Mouse (Mus musculus): ENCODE results near the gene Palm2. TPM values are rescaled to one million over a fixed set of nuclear protein-coding genes. Genes with fewer than 3 reads are reported as not detected.

The Palm2 gene
- polyA plus RNA-seq, 1 experiment from 2014 or later = 0.58 TPM

DNA sequence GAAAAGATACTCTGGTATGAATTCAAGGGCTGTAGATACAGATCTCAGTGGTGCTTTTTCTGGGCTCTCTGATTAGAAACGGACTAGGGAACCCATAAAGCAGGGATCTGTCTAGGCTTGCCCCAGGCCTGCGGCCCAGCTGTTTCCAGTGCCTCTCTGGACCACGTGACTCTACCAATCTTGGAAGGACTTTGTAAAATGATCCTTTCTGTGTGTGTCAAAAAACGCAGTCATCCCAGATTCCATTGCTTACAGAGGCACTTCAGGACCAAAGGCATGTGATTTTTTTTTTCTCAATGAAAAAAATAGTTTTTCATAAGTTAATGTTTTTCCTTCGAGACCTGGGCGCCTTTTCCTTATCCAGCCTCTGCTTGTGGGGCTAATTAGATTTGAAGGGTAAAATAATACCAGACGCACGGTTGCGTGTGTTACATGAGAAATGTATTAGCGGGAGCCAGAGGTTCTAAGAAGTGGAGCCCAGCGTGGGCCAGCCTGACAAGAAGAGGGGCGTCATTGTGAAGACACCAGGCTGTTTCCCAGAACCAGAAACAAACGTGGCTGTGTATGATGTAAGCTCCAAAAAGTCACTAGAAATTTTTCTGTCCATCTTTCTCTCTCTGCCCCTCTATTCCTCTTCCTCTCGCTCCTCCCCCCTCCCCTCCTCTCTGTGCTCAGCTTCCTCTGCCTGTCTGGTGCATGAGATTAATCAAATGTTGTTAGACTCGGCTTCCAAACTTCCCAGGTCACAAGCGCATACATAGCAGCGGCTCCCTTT is 177.4 kb downstream of the Palm2 start:
- Histone ChIP-seq H3K4me3 (ENCODE audit: low read length) (no peak overlapping the region), H3K27me3 (ENCODE audit: control insufficient read depth, insufficient read depth, low read length) (no peaks in the 10 kb centered on the region)

DNA sequence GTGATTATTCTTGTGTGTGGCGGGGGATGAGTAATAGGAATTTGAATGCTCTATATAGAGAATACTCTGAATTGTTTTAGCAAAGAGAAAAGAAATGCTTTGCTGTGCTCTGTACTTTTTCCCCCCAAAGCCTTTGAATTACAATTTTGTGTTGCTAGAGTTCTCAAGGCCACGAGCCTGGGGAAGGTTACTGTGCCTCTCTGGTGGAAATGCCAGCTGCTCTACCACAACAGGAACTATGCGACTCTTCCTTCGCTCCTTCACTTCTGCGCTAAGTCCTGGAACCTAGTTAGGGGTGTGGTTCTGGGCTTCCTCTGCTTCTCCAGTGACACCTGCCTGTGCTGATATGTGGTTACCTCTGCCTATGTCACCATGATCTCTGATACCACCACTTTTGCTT is 178.7 kb downstream of the Palm2 start:
- WGBS = 88% methylated on average over 5 of the region's 5 CpGs
- Histone ChIP-seq H3K4me1 (ENCODE audit: control insufficient read depth, insufficient read depth, low read length) (0 out of 2 replicates have a peak, but pooled peaks cover 8% of the 10 kb centered on the region), H3K4me2 (replicated peaks; ENCODE audit: low read depth, low read length) (no peak overlapping the region), H3K27ac (ENCODE audit: low read depth, low read length) (no peak overlapping the region), H3K27me3 (ENCODE audit: control insufficient read depth, insufficient read depth, low read length) (no peaks in the 10 kb centered on the region), H3K9ac (ENCODE audit: low read depth, low read length) (no peak overlapping the region), H3K4me3 (ENCODE audit: low read length) (no peak overlapping the region), H3K36me3 (ENCODE audit: control insufficient read depth, insufficient read depth, low read length) (no peaks in the 10 kb centered on the region), H3K9me3 (ENCODE audit: control insufficient read depth, low read length) (no peaks in the 10 kb centered on the region)
- ATAC-seq (ENCODE audit: low FRiP score, low TSS enrichment) = no peak

More for the DNA sequence above, 177.4 kb downstream of the Palm2 start:
- H3K9ac ChIP-seq (ENCODE audit: low read depth, low read length) = no peak overlapping the region
- H3K9me3 ChIP-seq (ENCODE audit: control insufficient read depth, low read length) = no peaks in the 10 kb centered on the region
- H3K4me2 ChIP-seq (replicated peaks; ENCODE audit: low read depth, low read length) = no peak overlapping the region; the same call in 1 of the 2 replicates
- ATAC-seq (ENCODE audit: low FRiP score, low TSS enrichment) = no peak; the same call in 1 of the 2 replicates
- no peaks in the 10 kb centered on the region for H3K36me3 ChIP-seq (ENCODE audit: control insufficient read depth, insufficient read depth, low read length)
- H3K4me1 ChIP-seq (ENCODE audit: control insufficient read depth, insufficient read depth, low read length) = 0 out of 2 replicates have a peak, but pooled peaks cover 13% of the 10 kb centered on the region
- 37% methylated on average over 17 of the region's 17 CpGs for WGBS
- peak overlapping the region; percentile 53; the same call in 1 of the 2 replicates for H3K27ac ChIP-seq (ENCODE audit: low read depth, low read length)

DNA sequence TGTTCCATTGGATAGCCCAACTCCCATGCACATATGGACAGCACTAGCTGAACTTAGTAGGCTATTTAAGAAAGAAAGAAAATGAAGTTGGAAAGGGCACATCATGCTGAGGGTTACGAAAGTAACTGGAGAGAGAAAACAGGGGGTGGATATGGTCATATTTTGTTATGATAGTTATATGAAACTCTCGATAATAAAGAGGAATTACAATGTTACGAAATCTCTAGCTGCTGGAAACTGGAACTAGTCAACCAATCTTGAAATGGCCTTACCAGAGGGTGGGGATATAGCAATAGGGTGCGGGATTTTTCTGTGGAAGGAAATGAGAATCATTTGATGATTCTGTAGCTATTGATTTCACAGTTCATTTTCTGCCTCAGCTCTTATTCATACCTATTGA is 180.6 kb downstream of the Palm2 start:
- Histone ChIP-seq H3K36me3 (ENCODE audit: control insufficient read depth, insufficient read depth, low read length) (no peaks in the 10 kb centered on the region), H3K4me3 (ENCODE audit: low read length) (no peak overlapping the region), H3K27me3 (ENCODE audit: control insufficient read depth, insufficient read depth, low read length) (no peaks in the 10 kb centered on the region), H3K4me2 (replicated peaks; ENCODE audit: low read depth, low read length) (no peak overlapping the region), H3K27ac (ENCODE audit: low read depth, low read length) (no peak overlapping the region), H3K4me1 (ENCODE audit: control insufficient read depth, insufficient read depth, low read length) (0 out of 2 replicates have a peak, but pooled peaks cover 8% of the 10 kb centered on the region), H3K9ac (ENCODE audit: low read depth, low read length) (no peak overlapping the region), H3K9me3 (ENCODE audit: control insufficient read depth, low read length) (no peaks in the 10 kb centered on the region)
- WGBS = 92% methylated on average over 4 of the region's 4 CpGs
- ATAC-seq (ENCODE audit: low FRiP score, low TSS enrichment) = no peak

DNA sequence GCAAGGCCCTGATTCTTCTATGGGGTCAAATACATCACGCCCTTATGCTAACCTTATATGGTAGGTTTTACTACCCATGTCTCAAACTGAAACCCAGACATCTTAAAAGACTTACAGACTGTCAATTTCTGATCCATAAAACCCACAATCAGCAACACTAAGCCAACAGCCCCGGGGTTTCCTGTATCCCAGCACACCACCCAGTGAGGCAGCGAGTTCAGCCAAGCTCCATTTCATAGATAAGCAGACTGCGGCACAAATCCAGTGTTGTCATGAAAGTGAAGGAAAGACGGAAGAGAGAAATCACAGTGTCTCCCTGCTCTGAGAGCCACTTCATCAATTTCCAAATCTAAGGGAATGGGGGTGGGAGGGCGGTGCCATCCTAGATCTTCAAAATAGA is 184.7 kb downstream of the Palm2 start:
- Histone ChIP-seq H3K36me3 (ENCODE audit: control insufficient read depth, insufficient read depth, low read length) (no peaks in the 10 kb centered on the region), H3K27ac (ENCODE audit: low read depth, low read length) (no peak overlapping the region), H3K9me3 (ENCODE audit: control insufficient read depth, low read length) (no peaks in the 10 kb centered on the region), H3K4me2 (replicated peaks; ENCODE audit: low read depth, low read length) (no peak overlapping the region), H3K4me1 (ENCODE audit: control insufficient read depth, insufficient read depth, low read length) (no peaks in the 10 kb centered on the region), H3K27me3 (ENCODE audit: control insufficient read depth, insufficient read depth, low read length) (no peaks in the 10 kb centered on the region), H3K9ac (ENCODE audit: low read depth, low read length) (no peak overlapping the region), H3K4me3 (ENCODE audit: low read length) (no peak overlapping the region)
- 87% methylated on average over 6 of the region's 6 CpGs for WGBS
- no peak for ATAC-seq (ENCODE audit: low FRiP score, low TSS enrichment)

DNA sequence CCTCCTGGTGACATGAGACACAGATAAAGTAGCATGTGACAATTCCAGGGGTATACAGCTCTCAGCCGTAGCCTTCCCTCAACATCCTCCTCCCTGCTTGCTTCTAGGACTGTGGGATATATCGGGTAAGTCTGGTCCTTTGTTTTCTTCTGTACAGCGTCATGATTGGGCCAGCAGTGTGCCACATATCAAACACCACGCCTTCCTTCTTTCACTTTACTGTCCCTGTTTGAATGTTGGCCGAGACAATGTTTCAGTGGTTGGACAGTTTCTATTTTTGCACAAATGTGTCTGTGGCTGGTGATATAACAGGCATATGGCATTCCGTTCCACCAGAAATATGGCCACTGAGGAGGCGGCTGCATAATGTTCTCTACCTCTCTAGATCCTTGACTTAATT is 188.8 kb downstream of the Palm2 start:
- H3K27me3 ChIP-seq (ENCODE audit: control insufficient read depth, insufficient read depth, low read length) = no peaks in the 10 kb centered on the region
- no peaks in the 10 kb centered on the region for H3K4me1 ChIP-seq (ENCODE audit: control insufficient read depth, insufficient read depth, low read length)
- H3K9me3 ChIP-seq (ENCODE audit: control insufficient read depth, low read length) = no peaks in the 10 kb centered on the region
- no peak overlapping the region for H3K9ac ChIP-seq (ENCODE audit: low read depth, low read length)
- H3K4me3 ChIP-seq (ENCODE audit: low read length) = no peak overlapping the region
- H3K27ac ChIP-seq (ENCODE audit: low read depth, low read length) = no peak overlapping the region
- no peak overlapping the region for H3K4me2 ChIP-seq (replicated peaks; ENCODE audit: low read depth, low read length)
- WGBS = 87% methylated on average over 7 of the region's 7 CpGs
- ATAC-seq (ENCODE audit: low FRiP score, low TSS enrichment) = no peak
- H3K36me3 ChIP-seq (ENCODE audit: control insufficient read depth, insufficient read depth, low read length) = no peaks in the 10 kb centered on the region

DNA sequence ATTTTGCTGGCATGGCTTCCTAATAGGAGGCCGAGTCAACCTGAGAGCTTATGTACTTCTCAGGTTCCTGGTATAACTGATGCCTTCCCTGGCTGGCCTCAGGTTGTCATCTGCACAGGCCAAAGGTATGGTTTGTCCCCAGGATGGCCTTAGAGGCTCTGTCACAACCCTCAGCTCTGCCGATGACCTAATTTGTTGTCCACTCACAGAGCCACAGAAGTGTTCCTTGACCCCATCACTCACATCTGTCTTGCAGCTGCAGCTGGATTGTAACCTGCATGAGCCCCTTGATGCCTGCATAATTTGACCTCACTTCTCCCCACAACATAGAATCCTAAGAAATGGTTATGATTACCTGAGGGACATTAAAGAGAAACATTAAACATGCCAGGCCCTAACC is 190.8 kb downstream of the Palm2 start:
- Histone ChIP-seq H3K27ac (ENCODE audit: low read depth, low read length) (no peak overlapping the region), H3K4me1 (ENCODE audit: control insufficient read depth, insufficient read depth, low read length) (no peaks in the 10 kb centered on the region), H3K36me3 (ENCODE audit: control insufficient read depth, insufficient read depth, low read length) (no peaks in the 10 kb centered on the region), H3K4me3 (ENCODE audit: low read length) (no peak overlapping the region), H3K27me3 (ENCODE audit: control insufficient read depth, insufficient read depth, low read length) (no peaks in the 10 kb centered on the region), H3K4me2 (replicated peaks; ENCODE audit: low read depth, low read length) (no peak overlapping the region), H3K9me3 (ENCODE audit: control insufficient read depth, low read length) (no peaks in the 10 kb centered on the region), H3K9ac (ENCODE audit: low read depth, low read length) (no peak overlapping the region)
- no peak for ATAC-seq (ENCODE audit: low FRiP score, low TSS enrichment)
- WGBS = 82% methylated on average over 2 of the region's 2 CpGs

DNA sequence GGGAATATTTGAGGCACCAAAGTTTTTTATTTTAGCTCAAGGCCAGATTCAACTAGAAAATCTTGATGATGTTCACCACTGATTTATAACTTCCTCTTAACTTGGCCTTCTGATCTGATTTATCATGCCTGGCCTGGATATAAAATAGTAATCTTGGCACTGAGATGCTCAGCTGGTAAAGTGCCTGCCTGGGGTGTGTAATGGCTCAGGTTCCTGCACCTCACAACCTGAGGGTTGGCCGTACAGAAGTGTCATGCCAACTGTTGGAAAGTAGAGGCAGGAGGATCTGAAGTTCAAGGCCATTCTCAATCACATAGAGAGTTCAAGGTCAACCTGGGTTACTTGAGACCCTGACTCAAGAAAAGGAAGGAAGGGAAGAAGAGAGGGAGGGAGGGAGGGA is 191.3 kb downstream of the Palm2 start:
- no peaks in the 10 kb centered on the region for H3K9me3 ChIP-seq (ENCODE audit: control insufficient read depth, low read length)
- no peak overlapping the region for H3K4me3 ChIP-seq (ENCODE audit: low read length)
- no peaks in the 10 kb centered on the region for H3K36me3 ChIP-seq (ENCODE audit: control insufficient read depth, insufficient read depth, low read length)
- no peak overlapping the region for H3K9ac ChIP-seq (ENCODE audit: low read depth, low read length)
- no peak for ATAC-seq (ENCODE audit: low FRiP score, low TSS enrichment)
- H3K27ac ChIP-seq (ENCODE audit: low read depth, low read length) = no peak overlapping the region
- 87% methylated on average over 1 of the region's 1 CpGs for WGBS
- H3K4me1 ChIP-seq (ENCODE audit: control insufficient read depth, insufficient read depth, low read length) = no peaks in the 10 kb centered on the region
- H3K4me2 ChIP-seq (replicated peaks; ENCODE audit: low read depth, low read length) = no peak overlapping the region
- H3K27me3 ChIP-seq (ENCODE audit: control insufficient read depth, insufficient read depth, low read length) = no peaks in the 10 kb centered on the region

DNA sequence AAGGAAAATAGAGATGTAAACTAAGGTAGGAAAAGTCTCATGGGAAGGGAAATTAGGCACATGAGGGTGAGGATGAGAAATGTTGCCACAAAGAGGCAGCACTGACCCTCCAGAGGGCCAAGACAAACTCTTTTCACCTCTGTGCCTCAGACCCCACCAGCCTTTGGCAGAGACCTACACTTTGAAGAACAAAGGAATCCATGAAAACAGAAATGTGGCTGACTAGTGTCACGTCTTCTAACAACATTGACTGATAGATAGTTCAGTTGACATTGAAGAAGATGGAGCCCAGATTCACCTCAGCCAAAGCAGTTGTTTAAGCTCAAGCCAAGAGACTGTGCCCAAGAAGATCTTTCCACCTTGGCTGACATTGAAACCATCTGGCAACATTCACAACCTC is 191.7 kb downstream of the Palm2 start:
- WGBS = 59% methylated on average over 1 of the region's 1 CpGs
- H3K27ac ChIP-seq (ENCODE audit: low read depth, low read length) = no peak overlapping the region
- H3K4me1 ChIP-seq (ENCODE audit: control insufficient read depth, insufficient read depth, low read length) = no peaks in the 10 kb centered on the region
- H3K36me3 ChIP-seq (ENCODE audit: control insufficient read depth, insufficient read depth, low read length) = no peaks in the 10 kb centered on the region
- H3K4me2 ChIP-seq (replicated peaks; ENCODE audit: low read depth, low read length) = no peak overlapping the region
- H3K9ac ChIP-seq (ENCODE audit: low read depth, low read length) = no peak overlapping the region
- no peak for ATAC-seq (ENCODE audit: low FRiP score, low TSS enrichment)
- no peaks in the 10 kb centered on the region for H3K27me3 ChIP-seq (ENCODE audit: control insufficient read depth, insufficient read depth, low read length)
- no peaks in the 10 kb centered on the region for H3K9me3 ChIP-seq (ENCODE audit: control insufficient read depth, low read length)
- no peak overlapping the region for H3K4me3 ChIP-seq (ENCODE audit: low read length)

DNA sequence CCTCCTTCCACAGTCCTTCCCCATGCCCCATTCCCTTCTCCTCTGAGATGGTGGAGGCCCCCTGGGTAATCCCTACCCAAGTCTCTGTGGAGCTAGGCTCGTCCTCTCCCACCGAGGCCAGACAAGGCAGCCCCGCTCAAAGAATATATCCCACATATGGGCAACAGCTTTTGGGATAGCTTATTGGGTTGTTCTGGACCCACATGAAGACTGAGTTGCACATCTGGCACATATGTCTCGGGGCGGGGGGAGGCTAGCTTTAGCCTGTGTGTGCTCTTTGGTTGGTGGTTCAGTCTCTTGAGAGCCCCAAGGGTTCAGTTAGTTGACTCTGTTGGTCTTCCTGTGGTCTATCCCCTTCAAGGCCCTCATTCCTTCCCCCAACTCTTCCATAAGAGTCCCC is 192.9 kb downstream of the Palm2 start:
- no peak overlapping the region for H3K9ac ChIP-seq (ENCODE audit: low read depth, low read length)
- H3K27ac ChIP-seq (ENCODE audit: low read depth, low read length) = no peak overlapping the region
- no peak for ATAC-seq (ENCODE audit: low FRiP score, low TSS enrichment)
- no peaks in the 10 kb centered on the region for H3K36me3 ChIP-seq (ENCODE audit: control insufficient read depth, insufficient read depth, low read length)
- H3K27me3 ChIP-seq (ENCODE audit: control insufficient read depth, insufficient read depth, low read length) = no peaks in the 10 kb centered on the region
- WGBS = 97% methylated on average over 5 of the region's 5 CpGs
- no peaks in the 10 kb centered on the region for H3K4me1 ChIP-seq (ENCODE audit: control insufficient read depth, insufficient read depth, low read length)
- no peaks in the 10 kb centered on the region for H3K9me3 ChIP-seq (ENCODE audit: control insufficient read depth, low read length)
- no peak overlapping the region for H3K4me2 ChIP-seq (replicated peaks; ENCODE audit: low read depth, low read length)
- no peak overlapping the region for H3K4me3 ChIP-seq (ENCODE audit: low read length)

All from kidney, embryonic 14.5 days (tissue).